Mouse (Mus musculus) left cerebral cortex, postnatal 14 days (tissue): ENCODE measurements around the gene Hist1h3c. TPM values are rescaled to one million over a fixed set of nuclear protein-coding genes. Genes with fewer than 3 reads are reported as not detected.

Source experiments
- microRNA-seq, 2 experiments: library from miRNA; unstranded; fragments of <30 nt; microRNA quantifications; one replicate each; pipeline ENCODE4 v1.2.0; 2022
- total RNA-seq, 2 experiments: library from RNA; stranded (reverse); gene quantifications; 2 replicates each; pipeline ENCODE4 v1.2.3; 2021

The Hist1h3c gene
- total RNA-seq, 2 experiments from 2014 or later: 6.8 to 7.2 TPM

Small RNA genes lying within 50 kb of the gene (microRNA-seq; reads per million reads assigned to microRNA genes)
- gene Gm44314 (0 reads per million in 2 experiments), gene Gm44484 (0 reads per million in 2 experiments)

Other genes starting within 250 kb of the Hist1h3c start
- gene Hist1h4h, start 214.6 kb downstream of the Hist1h3c start, total RNA-seq: 100 to 1,000 TPM; 264 to 291 TPM
- 10 to 100 TPM in 1 of 2 experiments, 1 to 10 TPM in 1; 4.3 to 21.5 TPM for gene Hist1h2af, start 211.7 kb downstream of the Hist1h3c start, total RNA-seq
- gene Hist1h3g, start 210.2 kb downstream of the Hist1h3c start, total RNA-seq: 1 to 10 TPM; 5.8 to 6.2 TPM
- under 1 TPM; 0.91 to 0.92 TPM for gene Hist1h2bh, start 202.2 kb downstream of the Hist1h3c start, total RNA-seq
- gene Hist1h3f, start 201.6 kb downstream of the Hist1h3c start, total RNA-seq: 10 to 100 TPM; 18.7 to 21.0 TPM
- 100 to 1,000 TPM; 150 to 165 TPM for gene Hist1h4f, start 194.0 kb downstream of the Hist1h3c start, total RNA-seq
- 1 to 10 TPM; 3.1 to 4.2 TPM for gene Hist1h1d, start 192.3 kb downstream of the Hist1h3c start, total RNA-seq
- 10 to 100 TPM; 49.1 to 57.1 TPM for gene Hist1h3e, start 183.2 kb downstream of the Hist1h3c start, total RNA-seq
- 10 to 100 TPM in 1 of 2 experiments, 1 to 10 TPM in 1; 8.2 to 10.1 TPM for gene Hist1h2ae, start 174.4 kb downstream of the Hist1h3c start, total RNA-seq
- 10 to 100 TPM; 79.2 to 92.9 TPM for gene Hist1h2bg, start 174.2 kb downstream of the Hist1h3c start, total RNA-seq
- 10 to 100 TPM; 24.6 to 36.3 TPM for gene Hist1h2bf, start 171.4 kb downstream of the Hist1h3c start, total RNA-seq
- 1 to 10 TPM; 3.0 to 5.1 TPM for gene Hist1h2ad, start 171.2 kb downstream of the Hist1h3c start, total RNA-seq
- 1 to 10 TPM; 9.4 to 9.9 TPM for gene Hist1h3d, start 169.8 kb downstream of the Hist1h3c start, total RNA-seq
- gene Hist1h4d, start 164.0 kb downstream of the Hist1h3c start, total RNA-seq: 100 to 1,000 TPM; 132 to 148 TPM
- 1 to 10 TPM; 4.8 to 5.6 TPM for gene Hist1h2be, start 124.5 kb downstream of the Hist1h3c start, total RNA-seq
- gene Hist1h1e, start 123.0 kb downstream of the Hist1h3c start, total RNA-seq: 10 to 100 TPM; 53.4 to 69.1 TPM
- 1 to 10 TPM; 1.9 to 2.0 TPM for gene Hist1h2ac, start 61.7 kb downstream of the Hist1h3c start, total RNA-seq
- 10 to 100 TPM; 25.0 to 27.3 TPM for gene Hist1h2bc, start 61.4 kb downstream of the Hist1h3c start, total RNA-seq
- under 1 TPM in 1 of 2 experiments, not detected in 1; 0.40 TPM for gene Hist1h1t, start 49.8 kb downstream of the Hist1h3c start, total RNA-seq
- gene Hist1h4c, start 47.1 kb downstream of the Hist1h3c start, total RNA-seq: 100 to 1,000 TPM; 100 to 103 TPM
- gene Hfe, start 34.7 kb downstream of the Hist1h3c start, total RNA-seq: 1 to 10 TPM; 2.9 to 3.1 TPM
- 10 to 100 TPM; 55.8 to 75.9 TPM for gene Hist1h1c, start 6.8 kb downstream of the Hist1h3c start, total RNA-seq
- 10 to 100 TPM; 18.8 to 20.7 TPM for gene Hist1h2bb, start 1.1 kb upstream of the Hist1h3c start, total RNA-seq
- gene Hist1h2ab, start 5.5 kb upstream of the Hist1h3c start, total RNA-seq: 10 to 100 TPM; 30.0 to 36.8 TPM
- 10 to 100 TPM; 16.5 to 23.8 TPM for gene Hist1h3b, start 6.7 kb upstream of the Hist1h3c start, total RNA-seq
- 10 to 100 TPM; 73.2 to 80.8 TPM for gene Hist1h4b, start 11.4 kb upstream of the Hist1h3c start, total RNA-seq
- 10 to 100 TPM; 68.8 to 69.0 TPM for gene Hist1h4a, start 15.6 kb upstream of the Hist1h3c start, total RNA-seq
- gene Hist1h3a, start 16.8 kb upstream of the Hist1h3c start, total RNA-seq: 10 to 100 TPM; 33.2 to 47.2 TPM
- gene Hist1h1a, start 18.1 kb upstream of the Hist1h3c start, total RNA-seq: 10 to 100 TPM; 20.4 to 29.2 TPM
- gene Trim38, start 24.3 kb upstream of the Hist1h3c start, total RNA-seq: not detected
- not detected for gene Slc17a2, start 61.4 kb upstream of the Hist1h3c start, total RNA-seq
- gene Slc17a3, start 93.8 kb upstream of the Hist1h3c start, total RNA-seq: under 1 TPM; 0.17 to 0.22 TPM
- not detected for gene Slc17a1, start 122.1 kb upstream of the Hist1h3c start, total RNA-seq
- not detected for gene Slc17a4, start 169.4 kb upstream of the Hist1h3c start, total RNA-seq
- not detected for gene Hist1h2ba, start 188.6 kb upstream of the Hist1h3c start, total RNA-seq
- gene Hist1h2aa, start 188.9 kb upstream of the Hist1h3c start, total RNA-seq: not detected
- gene Scgn, start 245.6 kb upstream of the Hist1h3c start, total RNA-seq: under 1 TPM; 0.32 to 0.42 TPM